9 mouse cellular contexts compared by ENCODE assay signal in genomic region chr10:25331321-25332049, GRCm38 (mm10). TPM values are rescaled to one million over a fixed set of nuclear protein-coding genes. Genes with fewer than 3 reads are reported as not detected.
DNase-seq lines count a peak whose midpoint lies in the region; ATAC-seq and TF ChIP-seq lines count a peak whose summit lies in the region.
"Had no signal": no experiment of that assay in that cellular context is flagged by ENCODE, and none has a peak within 500 bp of the region (broad histone marks: within the 10 kb centered on the region; RNA-seq: fewer than 3 reads in every experiment).

No protein-coding gene starts in this region.

- peaks cover 3 to 13% of the 10 kb centered on the region in 2 experiments; a peak in 3 of 4 replicates for H3K4me1 ChIP-seq in CH12.LX (ENCODE audit: control insufficient read depth in 1 of 2, insufficient read depth in 2 of 2)
- no peaks in the 10 kb centered on the region for H3K4me1 ChIP-seq in heart, embryonic 10.5 days
- H3K4me1 ChIP-seq in midbrain, postnatal 0 days (ENCODE audit: insufficient read depth, low read length): no peaks in the 10 kb centered on the region
- H3K4me1 ChIP-seq: neural tube, embryonic 13.5 days had no signal

- no peaks in the 10 kb centered on the region for H3K27me3 ChIP-seq in CH12.LX (replicated peaks)
- H3K27me3 ChIP-seq in heart, embryonic 10.5 days (ENCODE audit: insufficient read depth, poor library complexity, severe bottlenecking): no peaks in the 10 kb centered on the region
- H3K27me3 ChIP-seq in midbrain, postnatal 0 days (ENCODE audit: insufficient read depth, low read length): no peaks in the 10 kb centered on the region
- H3K27me3 ChIP-seq: neural tube, embryonic 13.5 days had no signal

- TF ChIP-seq RAD21 in CH12.LX (IDR thresholded peaks at IDR 0.05; ENCODE audit: low read depth, low read length): no peak

- H3K4me2 ChIP-seq in CH12.LX (ENCODE audit: insufficient read depth, low read depth, poor library complexity, severe bottlenecking): peak overlapping the region; percentile 56
- H3K4me2 ChIP-seq in midbrain, postnatal 0 days (ENCODE audit: low read depth, low read length, poor library complexity, severe bottlenecking): no peak overlapping the region
- H3K4me2 ChIP-seq: neural tube, embryonic 13.5 days had no signal

- H3K36me3 ChIP-seq in CH12.LX (replicated peaks in 1 of 2; ENCODE audit: control insufficient read depth in 1 of 2, insufficient read depth in 1 of 2, low read length in 1 of 2): no peaks in the 10 kb centered on the region
- no peaks in the 10 kb centered on the region for H3K36me3 ChIP-seq in heart, embryonic 10.5 days
- no peaks in the 10 kb centered on the region for H3K36me3 ChIP-seq in midbrain, postnatal 0 days (ENCODE audit: insufficient read depth, low read length)
- H3K36me3 ChIP-seq: neural tube, embryonic 13.5 days had no signal

- no peak for TF ChIP-seq POLR2A in CH12.LX (IDR thresholded peaks at IDR 0.05; ENCODE audit: low read depth, low read length)

- H3K27ac ChIP-seq in CH12.LX (ENCODE audit: insufficient read depth, low read depth): no peak overlapping the region
- 0 out of 2 replicates have a peak overlapping the region, but pooled peaks have one; percentile 12 for H3K27ac ChIP-seq in heart, embryonic 10.5 days
- H3K27ac ChIP-seq in midbrain, postnatal 0 days (ENCODE audit: low read depth, low read length): peak overlapping the region; percentile 26; the same call in 1 of the 2 replicates
- H3K27ac ChIP-seq: neural tube, embryonic 13.5 days had no signal

- H3K9ac ChIP-seq in CH12.LX (ENCODE audit: insufficient read depth, low read depth): peak overlapping the region; percentile 18
- no peak overlapping the region for H3K9ac ChIP-seq in midbrain, postnatal 0 days (replicated peaks; ENCODE audit: low read length, poor library complexity, severe bottlenecking)
- H3K9ac ChIP-seq: neural tube, embryonic 13.5 days had no signal

- TF ChIP-seq CTCF in CH12.LX (conservative IDR thresholded peaks at IDR 0.05 in 1 of 2, IDR thresholded peaks at IDR 0.05 in 1 of 2; ENCODE audit: low read depth in 2 of 2, low read length in 2 of 2): no peak
- no peak for TF ChIP-seq CTCF in midbrain, postnatal 0 days (IDR thresholded peaks at IDR 0.05)

- dilution Hi-C loops in CH12.LX (cut with MboI; ENCODE audit: extremely low pct_ligation_motif_present, extremely low pct_unique_long_range_greater_than_20kb, low sequenced_read_pairs): no loop called here

- in situ Hi-C loops in CH12.LX (cut with MboI; ENCODE audit: low pct_ligation_motif_present, low pct_unique_long_range_greater_than_20kb, low sequenced_read_pairs): no loop called here

- peak; percentile 4 for DNase-seq in kidney, postnatal 14 days
- DNase-seq in kidney, postnatal 25 days: no peak
- DNase-seq in CH12.LX (ENCODE audit: extremely low read depth): peak; percentile 40
- DNase-seq in heart, embryonic 10.5 days (ENCODE audit: low spot score): no peak
- no peak for DNase-seq in midbrain, postnatal 0 days (ENCODE audit: low spot score)
- DNase-seq in thymus, postnatal 10 days (ENCODE audit: low spot score in 2 of 2): no peak
- DNase-seq in frontal cortex, postnatal 10 days (ENCODE audit: low spot score in 2 of 2): no peak
- no peak for DNase-seq in right cerebral cortex, postnatal 4 days

- no peak for TF ChIP-seq EP300 in CH12.LX (IDR thresholded peaks at IDR 0.05; ENCODE audit: low read length)

- 73% methylated on average over 9 of the region's 9 CpGs for WGBS in heart, embryonic 10.5 days
- 38% methylated on average over 9 of the region's 9 CpGs for WGBS in midbrain, postnatal 0 days

- H3K4me3 ChIP-seq in CH12.LX (replicated peaks in 1 of 3; ENCODE audit: low read depth in 2 of 3, low read length in 2 of 3, poor library complexity in 1 of 3): no peak overlapping the region
- H3K4me3 ChIP-seq in heart, embryonic 10.5 days: no peak overlapping the region
- H3K4me3 ChIP-seq in midbrain, postnatal 0 days (ENCODE audit: low read depth, low read length): no peak overlapping the region
- H3K4me3 ChIP-seq: neural tube, embryonic 13.5 days had no signal

- H3K79me2 ChIP-seq in CH12.LX (replicated peaks; ENCODE audit: control insufficient read depth, extremely low read depth, insufficient read depth, poor library complexity, severe bottlenecking): no peaks in the 10 kb centered on the region; the same call in 1 of the 2 replicates

- H3K9me3 ChIP-seq in CH12.LX (replicated peaks; ENCODE audit: low read length): peaks cover 3% of the 10 kb centered on the region
- H3K9me3 ChIP-seq in heart, embryonic 10.5 days: no peaks in the 10 kb centered on the region
- no peaks in the 10 kb centered on the region for H3K9me3 ChIP-seq in midbrain, postnatal 0 days (ENCODE audit: low read length)
- H3K9me3 ChIP-seq: neural tube, embryonic 13.5 days had no signal

- no peak for ATAC-seq in midbrain, postnatal 0 days (ENCODE audit: low FRiP score)

TF ChIP-seq in CH12.LX, 34 proteins besides CTCF, POLR2A, EP300 and RAD21:
- TF ChIP-seq CHD1 (IDR thresholded peaks at IDR 0.05; ENCODE audit: low read depth, low read length) (no peak), ELF1 (IDR thresholded peaks at IDR 0.05; ENCODE audit: low read depth, low read length) (0 out of 2 replicates have a peak, but pooled peaks have one; percentile 21), JUN (IDR thresholded peaks at IDR 0.05; ENCODE audit: insufficient read depth, low read depth, low read length) (no peak), MXI1 (IDR thresholded peaks at IDR 0.05; ENCODE audit: low read depth, low read length) (peak; percentile 57; the same call in 1 of the 2 replicates), MAFK (IDR thresholded peaks at IDR 0.05; ENCODE audit: insufficient replicate concordance, low read length) (no peak), TCF12 (IDR thresholded peaks at IDR 0.05; ENCODE audit: low read depth, low read length) (no peak), ZNF384 (IDR thresholded peaks at IDR 0.05; ENCODE audit: low read depth, low read length) (no peak), SIN3A (IDR thresholded peaks at IDR 0.05; ENCODE audit: low read length) (0 out of 2 replicates have a peak, but pooled peaks have one; percentile 24), NRF1 (IDR thresholded peaks at IDR 0.05; ENCODE audit: low read depth, low read length) (peak; percentile 33; the same call in 1 of the 2 replicates), MAZ (IDR thresholded peaks at IDR 0.05; ENCODE audit: low read depth, low read length) (no peak), CHD2 (IDR thresholded peaks at IDR 0.05; ENCODE audit: low read length) (no peak)

RNA-seq across cellular contexts. Expression of gene Akap7, which starts 23.8 kb away (rescaled TPM):
- total RNA-seq in CH12.LX (2012; rRNA removed) (3.1 and 6.2 TPM in 2 replicates), CH12.LX (2014; rRNA removed) (11.1 and 12.1 TPM in 2 replicates)
- 6.7 and 7.1 TPM in 2 replicates for polyA plus RNA-seq in CH12.LX (2012; ENCODE audit: insufficient read length, low read depth)
- polyA plus RNA-seq in heart, embryonic 10.5 days (2016; fragmentation: Nextera tagmentation; extraction: Ambion mirVana): 18.4 and 24.6 TPM in 2 replicates
- total RNA-seq in midbrain, postnatal 0 days (2014; rRNA removed): 81.3 and 95.7 TPM in 2 replicates
- 70.5 and 73.2 TPM in 2 replicates for polyA plus RNA-seq in midbrain, postnatal 0 days (2015; fragmentation: Nextera tagmentation; extraction: Ambion mirVana)

RNA-seq across cellular contexts. Expression of gene Epb41l2, which starts 28.1 kb away (rescaled TPM):
- total RNA-seq in CH12.LX (2012; rRNA removed): 20.6 and 24.3 TPM in 2 replicates
- total RNA-seq in CH12.LX (2014; rRNA removed): 25.9 and 28.4 TPM in 2 replicates
- 65.0 and 71.2 TPM in 2 replicates for polyA plus RNA-seq in CH12.LX (2012; ENCODE audit: insufficient read length, low read depth)
- 55.6 and 60.0 TPM in 2 replicates for polyA plus RNA-seq in heart, embryonic 10.5 days (2016; fragmentation: Nextera tagmentation; extraction: Ambion mirVana)
- total RNA-seq in midbrain, postnatal 0 days (2014; rRNA removed): 51.7 and 58.9 TPM in 2 replicates
- 21.8 and 22.0 TPM in 2 replicates for polyA plus RNA-seq in midbrain, postnatal 0 days (2015; fragmentation: Nextera tagmentation; extraction: Ambion mirVana)

Comparison
In these comparisons a context has a peak if more than half of its experiments do, and no peak if none do; other contexts are left out.
1. DNase-seq: peak in kidney, postnatal 14 days (single experiment) and CH12.LX (single experiment); none in kidney, postnatal 25 days (0 of 2), heart, embryonic 10.5 days (single experiment), midbrain, postnatal 0 days (single experiment), thymus, postnatal 10 days (0 of 2), frontal cortex, postnatal 10 days (0 of 2) and right cerebral cortex, postnatal 4 days (single experiment).